Mouse (Mus musculus) left cerebral cortex, postnatal 10 days (tissue): Measurements from ENCODE around the gene Calhm1. TPM values are rescaled to one million over a fixed set of nuclear protein-coding genes. Genes with fewer than 3 reads are reported as not detected.

Experiments used
- DNase-seq, 2 experiments: peaks; one replicate each; pipeline ENCODE4 v3.0.0; 2021 to 2022; ENCODE audit warnings: low spot score in 2 of 2, mixed read lengths in 1 of 2; ENCODE audit errors: extremely low spot score in 1 of 2
- intact Hi-C: fragments of 180-260 bp; cut with DNase I; formaldehyde crosslinking; loops from one replicate; pipeline ENCODE4 v1.15.1; 2025
- total RNA-seq, 2 experiments: library from RNA; stranded (reverse); gene quantifications; 2 replicates each; pipeline ENCODE4 v1.2.3; 2021

Gene Calhm1
- total RNA-seq, 2 experiments from 2014 or later = not detected

DNA sequence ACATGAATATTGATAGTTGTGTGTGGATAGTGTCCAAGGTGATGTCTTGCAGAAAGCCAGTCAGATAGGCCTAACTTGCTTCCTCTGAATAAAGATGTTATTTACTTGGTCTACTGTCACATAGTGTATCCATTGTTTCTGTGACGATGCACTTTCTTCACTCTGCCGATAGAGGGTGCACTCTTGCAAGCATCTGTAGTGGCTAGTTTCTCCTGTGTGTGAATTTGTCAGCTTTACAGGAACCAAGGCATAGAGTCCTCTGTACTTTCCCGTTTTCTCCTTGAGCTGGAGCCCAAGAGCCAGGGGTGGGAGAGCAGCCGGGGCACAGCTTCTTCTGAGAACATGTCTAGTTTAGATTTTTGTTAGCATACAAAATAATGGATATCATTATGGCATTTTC is 23.0 kb downstream of the Calhm1 start:
- DNase-seq = peak in 1 of 2 experiments; percentile 30

DNA sequence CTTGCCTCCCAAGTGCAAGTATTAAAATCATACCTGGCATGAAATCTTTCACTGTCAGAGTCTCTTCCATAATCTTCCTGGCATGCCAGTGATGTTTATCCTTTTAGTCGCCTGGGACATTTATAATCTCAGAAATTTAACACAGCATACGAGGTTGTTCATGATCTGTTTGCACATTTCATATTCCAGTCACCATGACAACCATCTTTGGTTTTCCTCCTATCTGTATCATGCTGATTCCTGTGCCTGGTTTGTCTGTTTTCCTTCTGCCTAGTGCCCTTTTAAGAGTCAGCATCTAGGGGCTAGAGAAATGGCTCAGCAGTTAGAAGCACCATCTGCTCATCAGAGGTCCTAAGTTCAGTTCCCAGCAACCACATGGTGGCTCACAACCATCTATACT is 25.4 kb downstream of the Calhm1 start:
- intact Hi-C loops = no loop called here
- DNase-seq = peak in 1 of 2 experiments; percentile 16

More for the DNA sequence above, 23.0 kb downstream of the Calhm1 start:
- intact Hi-C loops = loop anchor here (2.0 kb wide), 1 partner anchor 48 kb away; no protein-coding TSS in a partner anchor

DNA sequence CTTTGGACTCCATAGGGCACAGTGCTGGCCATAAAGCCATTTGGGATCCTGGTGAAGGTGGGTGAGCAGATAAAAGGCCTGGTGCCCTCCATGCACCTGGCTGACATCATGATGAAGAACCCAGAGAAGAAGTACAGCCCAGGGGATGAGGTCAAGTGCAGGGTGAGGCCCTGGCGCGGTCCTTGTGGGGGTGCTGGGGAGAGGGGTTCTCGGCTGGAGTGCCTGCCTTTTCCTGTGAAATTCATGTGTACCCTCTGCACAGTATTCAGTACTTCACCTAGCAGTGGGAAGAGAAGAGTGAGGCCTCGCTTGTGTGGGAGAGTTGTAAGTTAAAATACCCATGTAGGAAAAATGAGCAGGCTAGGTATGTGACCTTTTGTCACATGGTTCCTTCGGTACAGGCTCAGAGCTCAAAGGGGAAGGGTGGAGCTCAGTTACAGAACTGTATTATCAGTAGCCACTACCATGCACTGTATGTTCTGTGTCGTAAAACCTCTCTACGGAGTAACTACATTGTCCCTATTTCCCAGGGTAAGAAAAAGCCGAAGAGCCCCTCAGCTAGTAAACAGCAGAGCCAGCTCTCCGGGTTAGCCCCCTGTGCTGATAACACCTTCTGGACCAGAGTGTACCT is 39.3 kb downstream of the Calhm1 start:
- peak in 1 of 2 experiments; percentile 13 for DNase-seq
- intact Hi-C loops = no loop called here

DNA sequence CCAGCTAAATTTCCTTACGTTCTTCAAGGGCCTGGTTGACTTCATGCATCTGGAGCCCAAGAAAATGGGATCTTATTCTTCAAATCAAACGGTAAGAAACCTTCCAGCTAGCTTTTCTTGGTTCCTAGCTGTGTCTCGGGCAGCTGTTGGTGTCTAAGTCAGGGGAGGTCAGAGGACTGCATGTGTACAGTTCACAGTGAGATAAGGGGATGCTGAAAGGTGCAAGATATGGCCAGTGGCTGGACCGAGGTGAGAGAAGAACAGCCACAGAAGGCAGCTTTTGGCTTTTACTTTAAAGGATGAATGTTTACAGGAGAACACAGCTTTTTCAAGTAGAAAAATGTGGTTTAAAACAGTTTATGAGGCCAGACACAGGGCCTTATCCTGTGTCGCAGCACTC is 43.0 kb downstream of the Calhm1 start:
- DNase-seq = no peak
- intact Hi-C loops = no loop called here

Other genes with a start within 250 kb of the Calhm1 start
- gene Ina, start 129.6 kb downstream of the Calhm1 start, total RNA-seq = 100 to 1,000 TPM; 180 to 190 TPM
- 10 to 100 TPM; 76.4 to 87.4 TPM for gene Nt5c2, start 129.1 kb downstream of the Calhm1 start, total RNA-seq
- gene Pcgf6, start 93.3 kb downstream of the Calhm1 start, total RNA-seq = 10 to 100 TPM; 15.7 to 18.0 TPM
- gene Taf5, start 76.5 kb downstream of the Calhm1 start, total RNA-seq = 1 to 10 TPM; 5.1 to 6.0 TPM
- gene Usmg5, start 53.6 kb downstream of the Calhm1 start, total RNA-seq = 100 to 1,000 TPM; 816 to 827 TPM
- gene Pdcd11, start 53.5 kb downstream of the Calhm1 start, total RNA-seq = 10 to 100 TPM; 14.2 to 14.8 TPM
- gene Calhm2, start 6.0 kb downstream of the Calhm1 start, total RNA-seq = 1 to 10 TPM; 3.0 to 4.3 TPM
- gene Calhm3, start 13.5 kb upstream of the Calhm1 start, total RNA-seq = not detected
- gene Neurl1a, start 34.6 kb upstream of the Calhm1 start, total RNA-seq = 100 to 1,000 TPM; 107 to 111 TPM